Mouse (Mus musculus) small intestine, adult 2 months (tissue): ENCODE measurements around the gene Adgrg3.

Experiments
- CTCF ChIP-seq: fragments of 200-500 bp; IDR thresholded peaks from 2 replicates; pipeline ENCODE4 v1.5.1; 2012; ENCODE audit warnings: low read depth, mild to moderate bottlenecking, control low read depth, inconsistent platforms, low read length, moderate library complexity, mixed read lengths; ENCODE audit not compliant: insufficient replicate concordance, insufficient read length; ENCODE audit errors: extremely low read depth
- POLR2A ChIP-seq: fragments of 200-500 bp; IDR thresholded peaks from 2 replicates; pipeline ENCODE4 v1.6.1; 2012; ENCODE audit warnings: low read depth, mild to moderate bottlenecking, control low read depth, inconsistent platforms, low read length, moderate library complexity

DNA sequence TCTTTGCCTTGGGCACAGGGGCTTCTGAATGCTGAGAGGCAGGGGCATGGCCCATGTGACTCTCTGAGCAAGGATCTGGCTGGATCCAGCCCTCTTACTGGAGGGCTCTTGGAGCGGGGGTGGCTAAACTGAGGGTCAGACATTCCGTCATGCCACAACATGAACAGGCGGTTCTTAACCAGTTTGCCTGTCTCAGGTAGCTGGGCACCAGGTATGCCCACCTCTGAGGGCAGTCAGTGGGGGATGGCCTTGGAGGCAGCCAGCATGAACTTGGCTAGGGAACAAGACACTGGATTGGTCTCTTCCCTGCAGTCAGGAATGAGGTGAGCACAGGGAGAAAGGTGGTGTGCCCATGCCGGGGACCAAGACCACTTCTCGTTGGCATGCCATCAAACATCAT, 37.3 kb upstream of the Adgrg3 start:
- TF ChIP-seq POLR2A: no peak
- TF ChIP-seq CTCF: no peak
